Mouse (Mus musculus): Measurements from ENCODE around the gene Slc38a11. TPM values are rescaled to one million over a fixed set of nuclear protein-coding genes. Genes with fewer than 3 reads are reported as not detected.

Gene Slc38a11
- polyA plus RNA-seq, 1 experiment from 2014 or later = 0.58 TPM

DNA sequence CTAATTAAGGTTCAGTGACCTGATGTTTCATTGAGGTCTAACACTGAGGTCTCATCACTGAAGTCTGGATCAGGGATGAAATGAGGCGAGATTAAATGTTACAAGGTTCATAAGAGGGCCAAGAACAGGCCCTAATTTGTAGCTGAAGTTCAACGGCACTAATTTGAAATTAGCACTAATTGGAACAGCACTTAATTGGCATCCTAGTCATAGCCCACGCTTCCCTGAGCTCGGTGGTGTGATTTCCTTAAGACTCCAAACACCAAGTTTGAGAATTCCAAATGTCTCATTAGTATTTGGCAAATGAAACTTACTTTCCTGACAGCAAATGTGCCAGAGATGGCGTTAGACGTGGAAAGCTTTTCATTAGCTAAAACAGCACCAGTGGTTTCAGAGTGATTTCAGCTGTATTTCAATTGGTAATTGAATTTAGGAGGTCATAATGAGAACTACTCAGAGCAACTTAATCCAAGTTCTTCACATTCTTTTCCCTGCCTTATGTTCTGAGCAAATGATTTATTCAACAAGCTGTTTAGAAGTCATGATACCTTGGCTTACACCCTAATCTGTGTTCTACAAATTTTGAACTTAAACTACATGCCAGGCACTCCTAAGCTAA lies 88.3 kb downstream of the Slc38a11 start:
- WGBS = 68% methylated on average over 6 of the region's 6 CpGs
- ATAC-seq (ENCODE audit: low read depth) (no peak), DNase-seq (ENCODE audit: low spot score) (peak; percentile 17)
- H3K9ac ChIP-seq (ENCODE audit: low read depth, low read length) = no peak overlapping the region
- no peaks in the 10 kb centered on the region for H3K9me3 ChIP-seq (ENCODE audit: control insufficient read depth, low read length)
- no peak overlapping the region for H3K4me3 ChIP-seq (ENCODE audit: low read depth, low read length)
- no peak overlapping the region for H3K4me2 ChIP-seq (ENCODE audit: low read depth, low read length)
- no peaks in the 10 kb centered on the region for H3K36me3 ChIP-seq (ENCODE audit: control insufficient read depth, insufficient read depth, low read length)
- H3K4me1 ChIP-seq (ENCODE audit: control insufficient read depth, insufficient read depth, low read length) = no peaks in the 10 kb centered on the region
- H3K27me3 ChIP-seq (replicated peaks; ENCODE audit: control insufficient read depth, insufficient read depth, low read length) = no peaks in the 10 kb centered on the region
- no peak overlapping the region for H3K27ac ChIP-seq (replicated peaks; ENCODE audit: low read depth, low read length)

DNA sequence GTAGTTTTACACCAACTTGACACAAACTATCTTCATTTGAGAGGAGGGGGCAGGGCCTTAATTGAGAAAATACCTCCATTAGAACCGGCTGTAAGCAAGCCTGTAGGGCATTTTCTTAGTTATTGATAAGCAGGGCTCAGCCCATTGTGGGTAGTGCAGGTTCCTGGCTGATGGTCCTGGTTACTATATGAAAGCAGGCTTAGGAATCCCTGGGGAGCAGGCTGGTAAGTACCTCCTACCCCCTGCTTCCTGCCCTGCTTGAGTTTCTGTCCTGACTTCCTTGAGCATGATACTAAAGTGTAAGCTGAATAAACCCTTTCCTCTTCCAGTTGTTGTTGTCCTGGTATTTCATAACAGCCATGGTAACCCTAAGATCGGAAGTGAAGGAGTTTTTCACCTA lies 89.9 kb downstream of the Slc38a11 start:
- Histone ChIP-seq H3K4me2 (ENCODE audit: low read depth, low read length) (no peak overlapping the region), H3K36me3 (ENCODE audit: control insufficient read depth, insufficient read depth, low read length) (no peaks in the 10 kb centered on the region), H3K9ac (ENCODE audit: low read depth, low read length) (no peak overlapping the region), H3K4me1 (ENCODE audit: control insufficient read depth, insufficient read depth, low read length) (no peaks in the 10 kb centered on the region), H3K27me3 (replicated peaks; ENCODE audit: control insufficient read depth, insufficient read depth, low read length) (no peaks in the 10 kb centered on the region), H3K4me3 (ENCODE audit: low read depth, low read length) (no peak overlapping the region), H3K9me3 (ENCODE audit: control insufficient read depth, low read length) (no peaks in the 10 kb centered on the region), H3K27ac (replicated peaks; ENCODE audit: low read depth, low read length) (no peak overlapping the region)
- ATAC-seq (ENCODE audit: low read depth) (no peak), DNase-seq (ENCODE audit: low spot score) (no peak)
- 43% methylated on average over 2 of the region's 2 CpGs for WGBS

DNA sequence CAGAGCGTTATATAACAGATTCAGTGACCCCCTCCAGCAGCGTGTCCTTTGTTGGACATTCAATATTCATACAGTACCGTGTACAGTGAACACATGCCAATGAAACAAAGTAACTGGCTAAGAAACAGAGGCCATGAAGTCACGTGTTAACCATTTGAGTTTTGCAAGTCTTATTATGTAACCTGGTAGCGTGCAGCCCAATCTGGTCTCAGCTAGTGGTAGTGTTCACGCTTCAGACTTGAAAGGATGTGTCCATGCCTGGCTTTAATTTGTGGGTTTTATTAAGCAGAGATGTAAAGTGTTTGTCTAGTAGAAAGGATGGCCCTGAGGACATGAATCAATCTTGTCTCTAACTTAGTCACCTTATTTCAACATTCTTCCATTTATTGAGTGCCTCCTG lies 95.1 kb downstream of the Slc38a11 start:
- WGBS = 74% methylated on average over 6 of the region's 6 CpGs
- ATAC-seq (ENCODE audit: low read depth) (no peak), DNase-seq (ENCODE audit: low spot score) (no peak)
- H3K36me3 ChIP-seq (ENCODE audit: control insufficient read depth, insufficient read depth, low read length) = no peaks in the 10 kb centered on the region
- H3K4me2 ChIP-seq (ENCODE audit: low read depth, low read length) = no peak overlapping the region
- H3K9me3 ChIP-seq (ENCODE audit: control insufficient read depth, low read length) = no peaks in the 10 kb centered on the region
- no peak overlapping the region for H3K27ac ChIP-seq (replicated peaks; ENCODE audit: low read depth, low read length)
- no peak overlapping the region for H3K9ac ChIP-seq (ENCODE audit: low read depth, low read length)
- no peak overlapping the region for H3K4me3 ChIP-seq (ENCODE audit: low read depth, low read length)
- H3K27me3 ChIP-seq (replicated peaks; ENCODE audit: control insufficient read depth, insufficient read depth, low read length) = no peaks in the 10 kb centered on the region
- no peaks in the 10 kb centered on the region for H3K4me1 ChIP-seq (ENCODE audit: control insufficient read depth, insufficient read depth, low read length)

DNA sequence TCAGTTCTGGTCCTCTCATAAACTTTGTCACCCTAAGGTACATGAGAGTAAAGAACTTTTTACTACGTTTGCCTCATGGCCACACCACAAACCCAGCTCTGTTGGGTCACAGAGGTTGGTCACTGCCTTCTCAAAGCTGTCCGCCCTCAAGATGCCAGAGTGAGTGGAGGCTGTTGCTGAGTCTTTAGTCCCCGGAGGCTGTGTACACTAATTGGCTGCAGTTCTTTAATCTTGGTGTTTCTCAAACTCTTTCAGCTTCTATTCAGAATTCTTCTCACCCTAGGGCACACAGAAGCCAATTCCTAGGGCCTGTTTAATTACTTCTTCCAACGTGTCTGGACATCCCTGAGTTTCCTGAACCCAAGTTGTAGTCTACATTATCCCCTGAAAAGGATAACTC lies 96.0 kb downstream of the Slc38a11 start:
- H3K4me2 ChIP-seq (ENCODE audit: low read depth, low read length) = no peak overlapping the region
- H3K4me3 ChIP-seq (ENCODE audit: low read depth, low read length) = no peak overlapping the region
- H3K9me3 ChIP-seq (ENCODE audit: control insufficient read depth, low read length) = no peaks in the 10 kb centered on the region
- H3K27ac ChIP-seq (replicated peaks; ENCODE audit: low read depth, low read length) = no peak overlapping the region
- 39% methylated on average over 4 of the region's 4 CpGs for WGBS
- ATAC-seq (ENCODE audit: low read depth) (no peak), DNase-seq (ENCODE audit: low spot score) (peak; percentile 13)
- H3K27me3 ChIP-seq (replicated peaks; ENCODE audit: control insufficient read depth, insufficient read depth, low read length) = no peaks in the 10 kb centered on the region
- no peaks in the 10 kb centered on the region for H3K4me1 ChIP-seq (ENCODE audit: control insufficient read depth, insufficient read depth, low read length)
- H3K36me3 ChIP-seq (ENCODE audit: control insufficient read depth, insufficient read depth, low read length) = no peaks in the 10 kb centered on the region
- H3K9ac ChIP-seq (ENCODE audit: low read depth, low read length) = no peak overlapping the region

DNA sequence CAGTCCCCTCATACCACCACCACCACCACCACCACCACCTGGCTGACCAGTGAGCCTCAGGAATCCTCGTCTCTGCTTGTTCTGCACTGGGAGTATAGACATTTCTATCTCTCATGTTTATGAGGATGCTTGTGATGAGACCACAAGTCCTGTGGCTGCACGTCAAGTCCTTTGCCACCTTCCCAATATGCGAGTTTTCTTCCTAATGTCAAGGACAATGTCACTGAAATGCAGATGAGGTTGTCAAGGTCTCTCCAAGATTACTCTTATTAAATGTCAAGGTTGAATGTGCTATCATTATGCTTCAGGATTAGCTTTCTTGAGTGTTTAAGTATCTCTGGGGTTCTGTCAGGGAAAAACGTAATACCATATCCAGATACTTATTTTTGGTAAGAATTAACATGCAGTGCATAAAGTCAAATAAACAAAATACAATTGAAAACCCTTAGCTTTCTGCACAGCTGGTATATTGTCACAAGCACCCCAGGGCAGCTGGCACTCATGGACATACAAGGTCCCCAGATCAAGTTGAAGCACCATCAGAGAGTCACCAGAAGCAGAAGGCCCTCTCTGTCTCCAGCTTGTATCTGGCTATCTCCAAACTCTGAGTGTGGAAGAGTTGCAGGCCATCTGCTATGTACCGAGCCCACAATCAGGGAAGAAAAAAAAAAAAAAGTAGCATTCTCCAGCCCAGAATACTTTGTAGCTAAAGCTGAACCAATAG lies 97.1 kb downstream of the Slc38a11 start:
- H3K4me3 ChIP-seq (ENCODE audit: low read depth, low read length) = no peak overlapping the region
- H3K27me3 ChIP-seq (replicated peaks; ENCODE audit: control insufficient read depth, insufficient read depth, low read length) = no peaks in the 10 kb centered on the region
- no peak overlapping the region for H3K9ac ChIP-seq (ENCODE audit: low read depth, low read length)
- DNase-seq (ENCODE audit: low spot score) (no peak), ATAC-seq (ENCODE audit: low read depth) (no peak)
- H3K27ac ChIP-seq (replicated peaks; ENCODE audit: low read depth, low read length) = no peak overlapping the region
- 81% methylated on average over 5 of the region's 5 CpGs for WGBS
- H3K4me1 ChIP-seq (ENCODE audit: control insufficient read depth, insufficient read depth, low read length) = no peaks in the 10 kb centered on the region
- H3K36me3 ChIP-seq (ENCODE audit: control insufficient read depth, insufficient read depth, low read length) = no peaks in the 10 kb centered on the region
- H3K4me2 ChIP-seq (ENCODE audit: low read depth, low read length) = no peak overlapping the region
- no peaks in the 10 kb centered on the region for H3K9me3 ChIP-seq (ENCODE audit: control insufficient read depth, low read length)

Small RNAs within 50 kb of the gene (microRNA-seq; reads per million reads assigned to microRNA genes)
- gene Mir6337 (ENCODE audit: borderline number of aligned reads) = not detected

Other genes with a start within 250 kb of the Slc38a11 start
- 3.5 and 4.1 TPM in 2 replicates for gene Cobll1, start 124.6 kb downstream of the Slc38a11 start, polyA plus RNA-seq (2014; fragmentation: Nextera tagmentation; extraction: Ambion mirVana)
- 3.5 and 3.9 TPM in 2 replicates for gene Scn3a, start 203.6 kb upstream of the Slc38a11 start, polyA plus RNA-seq (2014; fragmentation: Nextera tagmentation; extraction: Ambion mirVana)

Data from embryonic facial prominence, embryonic 14.5 days (tissue).